8 mouse cellular contexts compared by ENCODE assay signal in genomic region chr6:67535005-67535776, GRCm38 (mm10). TPM values are rescaled to one million over a fixed set of nuclear protein-coding genes. Genes with fewer than 3 reads are reported as not detected.
DNase-seq lines count a peak whose midpoint lies in the region; ATAC-seq and TF ChIP-seq lines count a peak whose summit lies in the region.

No protein-coding gene starts in this region.

- H3K9me3 ChIP-seq in embryonic facial prominence, embryonic 12.5 days: no peaks in the 10 kb centered on the region
- H3K9me3 ChIP-seq in kidney, embryonic 14.5 days (ENCODE audit: control insufficient read depth, low read length): no peaks in the 10 kb centered on the region

- WGBS in embryonic facial prominence, embryonic 12.5 days: under 1% methylated on average over 62 of the region's 62 CpGs
- under 1% methylated on average over 62 of the region's 62 CpGs for whole genome bisulfite sequencing in kidney, embryonic 14.5 days
- 3% methylated on average over 62 of the region's 62 CpGs for WGBS in small intestine, adult 2 months

- H3K36me3 ChIP-seq in embryonic facial prominence, embryonic 12.5 days: no peaks in the 10 kb centered on the region
- H3K36me3 ChIP-seq in kidney, embryonic 14.5 days (ENCODE audit: control insufficient read depth, insufficient read depth, low read length): no peaks in the 10 kb centered on the region
- H3K36me3 ChIP-seq in small intestine, adult 2 months (ENCODE audit: control insufficient read depth, insufficient read depth, low read length): no peaks in the 10 kb centered on the region

- H3K4me3 ChIP-seq in embryonic facial prominence, embryonic 12.5 days: peak overlapping the region; percentile 40
- peak overlapping the region; percentile 42 for H3K4me3 ChIP-seq in kidney, embryonic 14.5 days (ENCODE audit: low read length)
- peak overlapping the region; percentile 34 for H3K4me3 ChIP-seq in small intestine, adult 2 months (ENCODE audit: low read depth, low read length)

- no peak for TF ChIP-seq CTCF in small intestine, adult 2 months (IDR thresholded peaks at IDR 0.05; ENCODE audit: extremely low read depth, insufficient read length, insufficient replicate concordance, low read depth, low read length)

- no peak overlapping the region for H3K27ac ChIP-seq in embryonic facial prominence, embryonic 12.5 days
- peak overlapping the region; percentile 20; the same call in 1 of the 2 replicates for H3K27ac ChIP-seq in kidney, embryonic 14.5 days (ENCODE audit: low read depth, low read length)
- H3K27ac ChIP-seq in small intestine, adult 2 months (ENCODE audit: insufficient read depth, low read depth, low read length): no peak overlapping the region

- H3K4me2 ChIP-seq in embryonic facial prominence, embryonic 12.5 days (replicated peaks): peak overlapping the region; percentile 68
- peak overlapping the region; percentile 67 for H3K4me2 ChIP-seq in kidney, embryonic 14.5 days (replicated peaks; ENCODE audit: low read depth, low read length)

- H3K4me1 ChIP-seq in embryonic facial prominence, embryonic 12.5 days: peaks cover 5% of the 10 kb centered on the region; the same call in 1 of the 2 replicates
- H3K4me1 ChIP-seq in kidney, embryonic 14.5 days (ENCODE audit: control insufficient read depth, insufficient read depth, low read length): peaks cover 4% of the 10 kb centered on the region; the same call in 1 of the 2 replicates
- 0 out of 2 replicates have a peak, but pooled peaks cover 2% of the 10 kb centered on the region for H3K4me1 ChIP-seq in small intestine, adult 2 months (ENCODE audit: control insufficient read depth, insufficient read depth, insufficient read length, low read length)

- peaks cover 55% of the 10 kb centered on the region for H3K27me3 ChIP-seq in embryonic facial prominence, embryonic 12.5 days
- H3K27me3 ChIP-seq in kidney, embryonic 14.5 days (ENCODE audit: control insufficient read depth, insufficient read depth, low read length): peaks cover 50% of the 10 kb centered on the region
- peaks cover 17% of the 10 kb centered on the region for H3K27me3 ChIP-seq in small intestine, adult 2 months (ENCODE audit: control insufficient read depth, insufficient read depth, low read length)

- peak; percentile 49; the same call in 1 of the 2 replicates for ATAC-seq in embryonic facial prominence, embryonic 12.5 days (ENCODE audit: insufficient number of reproducible peaks, insufficient read depth, low FRiP score, low TSS enrichment)
- ATAC-seq in kidney, embryonic 14.5 days (ENCODE audit: low FRiP score, low TSS enrichment): peak; percentile 56

- H3K9ac ChIP-seq in embryonic facial prominence, embryonic 12.5 days: no peak overlapping the region
- peak overlapping the region; percentile 35; the same call in 1 of the 2 replicates for H3K9ac ChIP-seq in kidney, embryonic 14.5 days (ENCODE audit: low read depth, low read length)

- DNase-seq in right cerebral cortex, postnatal 14 days: peak; percentile 10
- no peak for DNase-seq in right cerebral cortex, adult 2 months (ENCODE audit: low spot score in 2 of 2)
- peak; percentile 47 for DNase-seq in lung, postnatal 14 days
- no peak for DNase-seq in adrenal gland, postnatal 4 days (ENCODE audit: low spot score in 2 of 2)
- DNase-seq in cerebellum, adult 11-12 months: no peak

- TF ChIP-seq POLR2A in small intestine, adult 2 months (IDR thresholded peaks at IDR 0.05; ENCODE audit: low read depth, low read length): no peak

RNA-seq across cellular contexts. Expression of gene Tacstd2, which starts 0.4 kb away (rescaled TPM):
- polyA plus RNA-seq in embryonic facial prominence, embryonic 12.5 days (2016; fragmentation: Nextera tagmentation; extraction: Ambion mirVana): 18.0 and 18.7 TPM in 2 replicates
- 86.1 and 96.9 TPM in 2 replicates for polyA plus RNA-seq in kidney, embryonic 14.5 days (2014; fragmentation: Nextera tagmentation; extraction: Ambion mirVana)
- polyA plus RNA-seq in small intestine, adult 2 months (2012; rRNA removed): 0.10 and 0.57 TPM in 2 replicates
- total RNA-seq in adrenal gland, postnatal 4 days (2021): 1 to 10 TPM in 1 of 2 experiments, under 1 TPM in 1; 0.23 to 3.4 TPM

RNA-seq across cellular contexts. Expression of gene Il23r, which starts 43.5 kb away (rescaled TPM):
- polyA plus RNA-seq in embryonic facial prominence, embryonic 12.5 days (2016; fragmentation: Nextera tagmentation; extraction: Ambion mirVana): not detected in 2 replicates
- polyA plus RNA-seq in kidney, embryonic 14.5 days (2014; fragmentation: Nextera tagmentation; extraction: Ambion mirVana): not detected in 2 replicates
- polyA plus RNA-seq in small intestine, adult 2 months (2012; rRNA removed): 0.04 TPM in 1 of 2 replicates, not detected in the other
- under 1 TPM; 0.28 to 0.39 TPM for total RNA-seq in adrenal gland, postnatal 4 days (2021)

Comparison
In these comparisons a context has a peak if more than half of its experiments do, and no peak if none do; other contexts are left out.
1. DNase-seq: peak in right cerebral cortex, postnatal 14 days (single experiment) and lung, postnatal 14 days (single experiment); none in right cerebral cortex, adult 2 months (0 of 2), adrenal gland, postnatal 4 days (0 of 2) and cerebellum, adult 11-12 months (single experiment).
2. RNA of gene Tacstd2, which starts 0.4 kb away (polyA plus RNA-seq): 86.1 to 96.9 TPM in kidney, embryonic 14.5 days and 18.0 to 18.7 TPM in embryonic facial prominence, embryonic 12.5 days; 0.10 to 0.57 TPM in small intestine, adult 2 months; every median in the first group is over 10 times any median in the second.
3. Peak in every context shown above with its lines, with median percentiles within 50 percentile points of each other: H3K4me3 ChIP-seq.